Mouse (Mus musculus) adrenal gland, adult (tissue): Measurements from ENCODE around the gene Meis1.

Experiments
- DNase-seq, 2 experiments: peaks; one replicate each; pipeline ENCODE4 v3.0.0; 2022 to 2023; ENCODE audit warnings: low spot score in 1 of 2; ENCODE audit not compliant: inconsistent age in 2 of 2

The Meis1 gene

DNA sequence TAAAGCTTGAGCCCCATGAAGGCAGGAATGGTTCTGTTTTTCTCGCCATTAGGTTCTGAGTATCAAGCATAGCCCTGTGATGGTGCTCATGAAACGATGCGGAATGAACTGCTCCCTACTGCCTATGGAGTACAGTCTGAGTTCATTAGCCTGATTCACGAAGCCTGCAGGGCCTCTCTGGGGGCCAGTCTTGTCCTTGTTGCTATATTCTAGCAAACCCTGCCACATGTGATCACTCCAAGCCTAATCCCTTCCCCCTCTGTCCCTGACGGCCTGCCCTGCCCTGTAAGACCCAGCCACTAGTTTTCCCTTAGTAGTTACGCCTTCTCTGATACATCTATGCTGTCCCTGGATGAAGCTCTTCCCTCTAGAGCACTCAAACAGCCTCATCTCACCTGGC is 26.0 kb downstream of the Meis1 start:
- no peak for DNase-seq

DNA sequence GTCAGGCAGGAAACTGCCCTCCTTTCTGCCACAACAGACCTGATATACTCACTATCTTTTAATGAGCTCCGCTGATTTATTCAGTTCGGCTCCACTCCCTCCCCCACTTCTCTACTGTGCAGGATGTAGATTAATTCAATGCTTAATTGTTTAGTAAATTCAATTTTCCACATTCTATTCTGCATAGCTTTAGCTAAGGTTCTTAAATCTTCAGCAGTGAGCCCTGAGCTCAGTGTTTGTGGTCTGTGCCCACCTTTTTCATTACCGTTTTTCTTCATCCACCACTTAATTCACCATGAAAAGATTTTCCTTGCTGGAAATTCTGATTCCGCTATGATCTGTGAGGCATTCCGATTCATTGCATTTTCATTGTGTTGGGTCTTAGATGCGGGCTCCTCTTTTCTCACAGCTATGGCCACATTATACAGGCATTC is 28.5 kb downstream of the Meis1 start:
- no peak for DNase-seq

DNA sequence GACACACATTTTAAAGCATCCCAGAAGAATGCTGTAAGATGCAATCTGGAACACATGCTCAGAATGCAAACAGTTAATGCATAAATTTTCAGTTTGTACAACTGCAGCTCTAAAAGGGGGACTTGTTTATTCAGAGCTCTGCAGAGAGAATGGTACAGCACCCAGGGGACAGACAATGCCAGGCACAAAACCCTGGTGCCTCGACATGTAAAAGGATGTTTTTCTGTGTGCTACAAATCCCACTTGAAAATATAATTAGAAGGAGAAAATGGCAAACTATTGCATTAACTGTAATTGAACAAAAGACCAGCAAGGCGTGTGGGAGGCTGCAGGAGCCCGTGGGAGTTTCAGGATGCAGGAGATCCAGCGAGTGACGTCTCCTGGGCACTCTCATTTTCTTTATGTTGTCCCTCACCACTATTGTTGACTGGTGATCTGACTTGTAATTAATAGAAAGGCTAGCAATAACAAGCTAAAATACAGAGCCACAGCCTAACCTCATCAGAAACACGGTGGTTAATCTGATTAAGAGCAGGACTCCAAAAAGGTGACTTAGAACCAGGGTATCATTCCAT is 29.0 kb downstream of the Meis1 start:
- DNase-seq = no peak

DNA sequence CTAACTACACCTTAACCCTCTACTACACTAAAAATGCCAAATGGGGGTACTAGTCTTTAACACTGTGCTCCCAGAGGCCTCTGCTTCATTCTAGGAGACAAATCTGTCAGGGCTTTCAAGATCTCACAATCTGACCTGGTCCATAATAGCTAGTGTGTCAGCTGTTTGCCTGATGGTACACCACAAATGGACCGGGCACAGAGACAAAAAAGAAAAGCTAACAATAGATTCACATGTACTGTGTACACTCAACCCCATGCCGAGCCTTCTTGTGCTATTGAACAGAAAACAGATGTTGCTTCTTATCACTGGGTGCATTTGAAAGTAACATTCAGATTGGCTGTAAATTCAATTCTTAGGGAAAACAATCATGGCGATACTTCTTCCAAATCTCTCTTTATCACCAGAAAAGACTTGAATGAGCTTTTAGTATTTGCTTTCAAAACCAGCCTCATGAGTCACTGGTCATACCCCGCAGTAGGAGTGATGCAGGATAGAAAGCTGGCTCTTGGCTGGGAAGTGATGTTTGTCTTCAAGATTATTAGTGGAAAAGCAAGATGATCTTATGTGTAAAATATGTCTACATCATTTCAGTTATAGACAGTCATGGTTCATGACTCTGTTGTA is 30.0 kb downstream of the Meis1 start:
- DNase-seq = no peak

DNA sequence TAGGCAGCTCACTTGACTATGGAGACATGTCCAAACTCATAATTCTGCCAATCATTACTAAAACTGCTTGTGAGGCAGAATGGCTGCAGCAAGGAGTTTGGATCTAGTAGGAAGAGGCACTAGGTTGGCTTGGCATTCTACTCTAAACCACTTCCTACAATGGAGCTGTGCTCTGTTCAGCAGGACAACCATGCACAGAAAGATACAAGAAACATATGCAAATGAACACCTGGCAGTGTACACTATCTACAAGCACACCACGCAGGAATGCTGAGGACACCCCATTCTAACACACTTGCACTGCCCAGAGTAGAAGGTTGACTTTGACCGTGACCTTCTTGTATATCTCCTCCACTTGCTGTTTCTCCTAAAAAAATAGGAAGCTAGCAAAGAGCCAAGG is 35.0 kb downstream of the Meis1 start:
- no peak for DNase-seq

DNA sequence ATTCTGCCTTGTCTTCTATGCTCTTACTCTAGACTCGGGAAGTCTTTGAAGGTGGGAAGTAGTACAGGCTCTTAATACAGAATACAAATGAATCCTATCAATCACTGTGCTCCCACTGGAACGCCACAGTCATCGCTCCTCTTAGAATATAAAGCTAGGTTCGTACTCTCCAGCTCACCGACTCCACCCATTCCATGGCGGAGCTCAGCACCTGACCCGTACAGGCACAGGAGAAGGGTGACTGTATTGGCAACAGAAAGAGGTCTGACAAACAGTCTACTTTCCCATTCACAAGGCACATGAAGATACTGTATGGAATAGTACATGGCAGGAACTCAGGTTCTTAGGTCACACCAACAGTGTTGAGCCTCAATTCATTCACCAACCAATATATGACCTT is 35.5 kb downstream of the Meis1 start:
- no peak for DNase-seq

DNA sequence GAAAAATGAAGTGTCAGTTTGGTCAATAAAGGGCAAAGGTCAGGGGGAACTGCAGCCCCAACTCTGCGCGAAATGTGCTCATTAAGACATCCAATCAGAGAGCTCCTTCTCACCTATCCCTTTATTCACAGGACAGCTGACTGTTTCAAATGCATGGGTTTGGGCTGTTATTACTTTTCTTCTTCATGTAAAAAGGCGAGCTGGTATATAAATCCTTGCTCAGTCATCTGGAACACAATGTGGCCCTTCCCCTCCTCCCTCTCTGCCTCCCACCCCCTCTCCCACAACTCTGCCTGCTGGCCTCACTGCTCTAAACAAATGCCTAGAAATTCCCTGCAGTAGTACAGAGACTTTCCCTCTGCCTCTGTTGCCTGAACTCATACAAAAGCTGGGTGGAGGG is 36.5 kb downstream of the Meis1 start:
- peak in 1 of 2 experiments; percentile 37 for DNase-seq

DNA sequence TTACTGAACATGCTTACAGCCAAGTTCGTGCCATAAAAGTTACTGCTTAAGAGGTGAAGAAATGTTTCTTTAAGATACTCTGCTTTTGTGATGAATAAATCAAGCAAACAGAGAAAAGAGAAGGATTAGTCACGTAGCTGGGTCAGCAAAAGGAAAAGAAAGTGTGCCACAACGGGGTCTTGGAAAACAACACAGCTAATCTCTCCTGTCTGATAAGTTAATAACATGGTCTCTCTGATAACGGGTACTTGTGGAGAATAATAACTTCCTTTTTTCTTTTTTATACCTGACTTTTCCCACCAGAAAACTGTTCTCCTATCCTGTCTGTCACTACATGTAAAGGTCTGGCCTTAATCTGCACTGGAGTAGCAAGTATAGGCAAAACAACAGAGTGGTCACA is 37.4 kb downstream of the Meis1 start:
- DNase-seq = peak in 1 of 2 experiments; percentile 73

DNA sequence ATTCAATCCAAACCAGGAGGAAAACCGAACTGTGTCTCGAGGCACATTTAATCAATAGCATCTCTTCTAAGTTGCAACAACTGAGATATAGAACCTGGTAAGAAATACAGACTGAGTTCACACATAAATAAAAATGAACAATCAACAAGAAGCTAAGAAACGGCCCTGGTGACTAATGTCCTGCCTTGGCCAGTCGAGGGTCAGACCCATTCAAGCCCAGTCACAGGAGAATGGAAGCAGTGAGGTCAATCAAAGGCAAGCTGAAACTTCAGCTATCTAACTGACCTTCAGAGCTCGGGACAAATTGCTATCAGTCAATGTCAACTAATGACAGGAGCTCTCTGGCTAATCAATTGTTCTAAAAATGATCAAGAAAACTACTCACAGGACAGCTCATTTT is 38.2 kb downstream of the Meis1 start:
- peak; percentile 53 to 84 for DNase-seq

DNA sequence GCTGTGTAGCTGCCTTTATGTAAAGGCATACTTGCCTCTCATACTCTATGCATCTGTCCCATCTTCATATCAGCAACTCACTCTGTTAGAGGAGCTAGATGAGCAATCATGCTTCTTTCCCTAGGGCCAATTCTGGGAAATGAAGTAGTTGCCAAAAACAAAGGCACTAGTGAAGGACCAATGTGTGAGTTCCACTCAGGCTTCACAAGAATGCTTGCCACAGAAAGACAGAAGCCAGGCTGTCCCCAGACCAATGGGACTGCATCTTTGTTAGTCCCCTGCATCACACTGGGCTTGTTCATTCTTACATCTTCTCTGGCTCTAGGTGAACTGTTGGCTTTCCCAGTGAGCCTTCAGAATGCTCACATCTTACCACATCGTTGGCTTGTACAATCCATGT is 43.7 kb downstream of the Meis1 start:
- DNase-seq = no peak

DNA sequence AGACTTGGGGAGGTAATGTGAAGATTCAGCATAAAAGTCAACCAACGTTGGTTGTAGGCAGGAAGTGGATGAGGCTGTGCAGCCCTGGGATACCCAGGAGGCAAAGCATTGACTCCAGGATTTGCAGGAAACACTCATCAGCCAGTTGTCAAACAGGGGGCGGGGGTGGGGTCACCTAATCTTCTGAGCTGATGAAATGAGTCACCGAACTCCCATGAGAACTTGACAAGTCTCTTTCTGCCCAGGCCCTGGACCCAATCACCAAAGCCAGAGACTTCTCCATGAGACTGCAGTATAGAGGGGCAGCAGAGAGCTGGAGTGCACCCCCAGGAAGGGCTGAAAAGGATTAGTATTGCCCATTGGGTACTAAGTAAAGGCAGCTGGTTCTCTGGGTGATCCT is 45.0 kb downstream of the Meis1 start:
- DNase-seq = no peak

DNA sequence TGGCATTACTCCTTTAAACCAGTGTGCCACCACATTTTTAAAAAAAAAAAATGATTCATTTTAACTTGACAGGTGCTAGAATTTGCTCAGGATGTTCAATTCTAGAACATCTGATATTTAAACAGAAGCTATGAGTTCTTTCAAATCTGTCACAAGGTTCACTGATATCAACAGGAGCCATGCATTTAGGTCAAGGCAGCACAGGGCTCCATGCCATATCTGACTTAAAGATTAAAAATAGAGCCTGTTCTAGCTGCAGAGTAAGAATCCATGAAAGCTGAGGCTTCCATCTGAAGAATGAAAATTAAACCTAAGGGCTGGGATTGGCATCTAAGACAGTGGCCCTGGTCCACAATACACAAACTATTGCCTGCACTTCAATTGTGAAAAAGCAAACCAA is 45.8 kb downstream of the Meis1 start:
- no peak for DNase-seq

DNA sequence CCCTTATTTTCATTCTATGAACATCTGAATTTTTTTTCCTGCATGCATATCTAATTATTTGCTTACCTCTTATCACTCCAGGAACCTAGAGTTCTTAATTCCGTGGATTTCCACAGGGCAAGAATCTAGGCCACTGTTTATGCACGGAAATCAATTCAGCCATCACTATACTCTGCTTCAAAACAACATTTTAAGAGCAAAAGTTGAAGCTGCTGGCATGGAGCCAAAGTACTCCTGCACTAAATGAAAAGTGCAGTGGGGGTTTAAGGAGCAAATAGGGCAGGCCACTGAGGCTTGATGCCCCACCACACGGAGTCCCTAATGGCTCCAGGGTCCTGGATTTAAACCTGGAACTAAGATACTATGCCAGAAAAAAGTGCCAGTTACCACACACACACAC is 47.2 kb downstream of the Meis1 start:
- DNase-seq = peak in 1 of 2 experiments; percentile 67

DNA sequence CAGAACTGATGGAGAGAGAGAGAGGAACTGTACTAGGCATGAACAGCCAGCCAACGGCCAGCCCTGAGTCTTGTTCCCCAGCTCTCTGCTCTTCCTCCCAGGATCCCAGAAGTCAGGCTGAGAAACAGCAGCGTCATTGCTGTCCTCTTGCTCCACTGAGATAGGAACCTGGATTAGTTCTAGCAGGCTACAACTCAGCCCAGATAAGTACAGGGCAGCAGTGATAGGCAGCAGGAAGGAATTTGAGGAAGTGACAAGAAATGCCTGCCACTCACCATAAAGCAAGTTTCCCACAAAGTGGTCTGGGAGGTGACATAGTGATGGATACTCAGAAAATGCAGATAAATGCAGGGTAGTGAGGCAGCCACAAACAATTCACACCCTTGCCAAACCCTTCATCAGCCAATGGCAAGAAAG is 48.9 kb downstream of the Meis1 start:
- no peak for DNase-seq

DNA sequence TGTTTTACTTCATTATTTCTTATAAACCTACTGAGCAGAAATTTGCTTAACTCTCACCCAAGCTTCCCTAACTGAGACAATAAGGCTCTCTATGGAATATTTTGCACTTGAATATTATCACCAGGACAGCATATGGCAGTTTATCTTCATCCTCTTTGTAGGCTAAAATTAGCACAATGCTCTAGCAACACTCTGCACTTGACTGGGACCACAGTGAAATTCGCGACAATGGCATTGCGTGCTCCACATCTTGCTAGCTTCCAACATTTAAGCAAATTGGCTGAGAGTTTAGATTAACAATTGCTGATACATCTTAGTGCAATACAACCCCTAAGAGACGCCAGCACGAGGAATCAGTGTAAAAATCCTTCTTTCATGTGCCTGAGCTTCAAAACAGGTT is 54.4 kb downstream of the Meis1 start:
- DNase-seq = no peak

DNA sequence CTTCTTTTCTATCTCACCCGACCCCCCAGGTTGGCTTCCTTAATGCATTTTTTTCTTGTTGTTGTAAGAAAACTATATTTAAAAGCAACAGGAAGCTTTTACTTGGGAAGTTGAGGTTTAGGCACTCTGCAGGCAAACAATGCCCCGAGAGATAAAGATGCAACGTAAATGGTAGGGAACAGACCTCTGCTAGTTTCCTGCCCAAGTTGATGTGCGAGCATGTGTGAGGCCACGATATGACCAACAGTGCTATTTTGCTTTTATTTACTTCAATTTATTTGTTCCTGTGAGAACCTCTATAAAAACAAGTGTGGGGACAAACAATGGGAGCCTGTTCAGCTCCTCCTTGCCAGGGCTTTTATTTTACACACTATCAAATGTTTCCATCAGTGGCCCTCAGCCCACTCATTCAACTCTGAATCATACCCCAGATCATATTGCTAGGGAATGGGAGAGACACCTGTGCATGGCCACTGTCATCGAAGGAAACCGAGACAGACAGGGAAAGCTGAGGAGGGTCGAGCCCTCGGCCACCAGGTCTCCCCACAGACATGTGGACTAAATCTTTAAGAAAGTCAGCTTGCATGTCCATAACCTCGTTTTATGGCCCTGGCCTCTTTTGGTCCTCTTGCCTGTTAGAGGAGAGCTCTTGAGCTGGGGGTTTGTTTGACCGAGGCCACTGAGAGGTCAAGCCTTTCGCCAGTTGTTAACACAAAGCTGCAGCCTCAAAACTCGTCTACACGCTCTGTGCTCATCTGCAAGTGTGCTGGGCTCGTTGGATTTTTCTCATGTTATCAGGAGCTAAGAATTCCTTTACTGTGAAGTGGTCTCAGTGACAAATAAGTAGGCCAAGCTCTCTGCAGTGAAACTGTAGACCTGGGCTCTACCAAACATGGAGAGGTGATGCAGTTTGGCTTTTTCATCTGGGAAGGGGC is 55.3 kb downstream of the Meis1 start:
- no peak for DNase-seq

DNA sequence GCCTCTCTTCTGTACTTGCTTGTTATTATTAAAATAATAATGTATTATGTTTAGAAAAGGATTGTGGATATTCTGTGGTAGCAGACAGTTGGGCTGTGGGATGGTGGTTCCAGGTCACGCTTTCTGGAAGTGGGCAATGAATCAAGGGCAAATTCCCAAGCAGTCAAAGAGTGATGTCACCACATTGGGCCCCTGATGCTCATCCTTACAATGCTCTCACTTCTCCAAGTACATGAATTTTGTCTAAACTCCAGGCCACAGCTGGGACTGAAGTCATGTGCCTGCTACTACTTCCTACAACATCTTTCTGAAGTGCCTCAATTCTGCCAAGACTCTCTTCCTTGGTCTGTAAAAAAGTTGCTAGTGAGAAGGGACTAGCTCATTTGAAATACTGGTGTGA is 59.3 kb downstream of the Meis1 start:
- DNase-seq = no peak

DNA sequence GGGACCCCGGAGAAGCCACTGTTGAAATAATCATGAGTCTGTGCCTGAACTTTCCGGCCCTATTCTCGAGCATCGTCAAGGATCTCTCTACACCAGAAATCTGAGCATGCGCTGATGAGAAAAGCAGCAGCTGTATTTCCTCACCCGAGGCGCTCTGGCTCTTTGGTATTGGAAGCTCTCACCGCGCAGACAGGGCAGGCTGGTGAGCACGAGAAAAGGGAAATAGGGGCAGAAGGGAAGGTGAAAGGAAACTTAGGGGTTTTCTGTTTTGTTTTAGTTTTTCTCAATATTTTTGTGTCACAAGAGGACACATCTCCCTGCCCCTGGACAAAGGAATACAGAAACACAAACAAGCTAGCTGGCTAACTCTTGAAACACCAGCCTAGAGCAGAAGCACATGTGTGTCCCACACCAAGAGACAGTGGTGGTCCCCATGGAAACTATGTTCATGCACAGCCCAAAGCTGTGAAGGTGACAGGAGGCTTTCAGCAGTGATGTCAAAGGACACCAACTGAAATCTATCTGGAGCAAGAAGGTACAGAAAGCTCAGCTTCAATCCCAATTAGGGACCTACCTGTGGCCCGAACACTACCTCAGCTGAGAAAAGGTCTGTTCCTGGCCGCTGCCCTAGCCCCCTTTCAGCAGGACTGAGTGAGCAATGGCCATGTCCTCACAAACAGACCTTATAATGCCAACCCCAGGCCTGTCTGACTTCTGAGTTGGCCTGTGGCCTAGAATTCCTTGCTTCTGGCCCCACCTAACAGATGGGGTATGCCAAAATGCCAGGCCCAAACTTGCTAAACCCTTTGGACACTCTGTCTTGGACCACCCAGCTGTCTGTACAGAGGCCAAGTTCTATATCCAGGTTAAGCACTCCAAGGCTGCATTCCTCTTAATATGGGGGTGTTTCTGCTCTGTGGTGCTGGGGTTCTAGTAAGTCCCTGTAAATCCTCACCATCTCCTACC is 60.7 kb downstream of the Meis1 start:
- DNase-seq = peak in 1 of 2 experiments; percentile 63

DNA sequence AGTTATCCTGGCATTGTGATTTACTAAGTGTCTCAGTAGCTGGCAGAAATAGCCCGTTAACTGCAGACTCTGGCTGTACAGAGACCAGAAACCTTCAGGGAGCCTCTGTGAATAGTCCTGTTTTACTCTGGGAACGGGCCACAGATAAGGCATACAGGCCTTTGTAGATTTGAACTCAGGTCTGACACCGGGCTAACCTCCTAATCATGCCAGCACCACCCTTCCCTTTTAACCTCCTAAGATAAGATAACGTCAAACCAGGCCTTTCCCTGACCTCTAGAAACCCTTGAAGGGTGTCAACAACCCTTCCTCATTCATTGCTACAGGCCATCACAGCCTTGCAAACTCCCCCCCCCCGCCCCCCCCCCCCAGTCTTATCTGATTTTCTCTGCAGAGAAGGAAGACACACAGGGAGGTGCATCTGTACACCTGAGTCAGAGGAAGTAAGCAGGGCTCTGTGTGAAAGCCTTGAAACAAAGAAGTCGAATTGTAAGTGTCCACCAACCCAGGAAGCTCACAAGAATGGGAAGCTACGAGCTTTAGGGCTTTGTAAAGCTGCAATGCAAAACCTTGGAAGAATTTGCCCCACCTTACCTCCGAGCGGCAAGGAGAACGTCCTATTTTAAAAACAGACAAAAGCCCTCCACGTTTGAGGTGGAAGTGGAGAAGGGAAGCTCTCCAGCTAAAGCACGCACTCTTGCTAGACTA is 61.5 kb downstream of the Meis1 start:
- DNase-seq = no peak

DNA sequence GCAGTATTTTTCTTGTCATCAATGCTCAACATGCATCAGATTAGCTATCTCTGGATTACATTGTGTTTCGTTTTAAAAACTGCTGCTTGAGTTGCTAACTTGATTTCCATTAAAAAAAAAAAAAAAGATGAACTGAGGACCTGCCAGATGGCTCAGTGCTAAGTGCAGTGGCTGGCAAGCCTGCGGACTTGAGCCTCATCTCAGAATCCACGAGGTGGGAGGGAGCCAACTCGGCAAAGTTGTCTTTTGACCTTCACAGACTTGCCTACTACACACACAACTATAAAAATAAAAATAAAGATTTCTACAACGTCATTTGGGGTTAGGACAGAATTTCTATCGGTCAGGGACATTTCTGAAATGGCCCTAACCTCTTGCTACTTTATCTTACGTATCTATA is 62.8 kb downstream of the Meis1 start:
- DNase-seq = peak in 1 of 2 experiments; percentile 64
